Mouse (Mus musculus) erythroblast, embryonic 14.5 days (primary cell): ENCODE results near the gene Tcaf2. TPM values are rescaled to one million over a fixed set of nuclear protein-coding genes. Genes with fewer than 3 reads are reported as not detected.
A peak's percentile ranks its signal among the peaks of the same experiment; 100 is the strongest.

Experiments used
- H3K27me3 ChIP-seq: 2 replicates; pipeline ENCODE4 v1.6.1; 2012; ENCODE audit warnings: inconsistent platforms; ENCODE audit not compliant: control insufficient read depth
- H3K36me3 ChIP-seq: 2 replicates; pipeline ENCODE4 v1.6.1; 2012; ENCODE audit warnings: mild to moderate bottlenecking, inconsistent platforms; ENCODE audit not compliant: control insufficient read depth
- H3K4me1 ChIP-seq: 2 replicates; pipeline ENCODE4 v1.6.1; 2012; ENCODE audit warnings: inconsistent platforms; ENCODE audit not compliant: control insufficient read depth
- H3K4me3 ChIP-seq: replicated peaks from 2 replicates; pipeline ENCODE3; 2012; ENCODE audit warnings: moderate library complexity, mild to moderate bottlenecking, inconsistent platforms
- H3K9me3 ChIP-seq: 2 replicates; pipeline ENCODE4 v1.6.1; 2012; ENCODE audit warnings: low read length, inconsistent platforms, mixed read lengths; ENCODE audit not compliant: control insufficient read depth
- GATA1 ChIP-seq: IDR thresholded peaks from 2 replicates; pipeline ENCODE4 v1.6.1; 2012; ENCODE audit warnings: low read length, inconsistent platforms, mixed read lengths
- TAL1 ChIP-seq: IDR thresholded peaks from 3 replicates; pipeline ENCODE4 v1.6.1; 2012; ENCODE audit warnings: low read length, inconsistent platforms, mixed read lengths
- polyA plus RNA-seq: library from polyadenylated mRNA; stranded (reverse); fragments of >175 nt; gene quantifications from 2 replicates; pipeline ENCODE4 v1.2.3, GENCODE M21; 2012

Tcaf2 gene
- 0.09 TPM in 1 of 2 replicates, not detected in the other for polyA plus RNA-seq

- Histone ChIP-seq H3K36me3 (no peaks in the 10 kb centered on the region), H3K4me3 (peak within 1 kb of the TSS; percentile 16), H3K9me3 (no peaks in the 10 kb centered on the region), H3K4me1 (peaks cover 5% of the 10 kb centered on the region), H3K27me3 (no peaks in the 10 kb centered on the region)
- TF ChIP-seq TAL1 (no peak), GATA1 (no peak)
Observed at GRCm38 (mm10) chr6:42644912-42645549, at the start of gene Tcaf2. Gene Tcaf2 (minus strand): TSS chr6:42645254.

GRCm38 (mm10) chr6:42692517-42693190 lies 47.6 kb upstream of the Tcaf2 start:
- no peak for TF ChIP-seq TAL1
- no peak for TF ChIP-seq GATA1
- H3K27me3 ChIP-seq = no peaks in the 10 kb centered on the region
- peaks cover 23% of the 10 kb centered on the region for H3K4me1 ChIP-seq
- H3K9me3 ChIP-seq = no peaks in the 10 kb centered on the region
- H3K4me3 ChIP-seq = peak overlapping the region; percentile 68
- H3K36me3 ChIP-seq = no peaks in the 10 kb centered on the region

GRCm38 (mm10) chr6:42692154-42692516 lies 47.1 kb upstream of the Tcaf2 start:
- TF ChIP-seq TAL1 = no peak
- TF ChIP-seq GATA1 = no peak
- H3K4me1 ChIP-seq = peaks cover 23% of the 10 kb centered on the region
- H3K4me3 ChIP-seq = peak overlapping the region; percentile 68
- no peaks in the 10 kb centered on the region for H3K36me3 ChIP-seq
- H3K9me3 ChIP-seq = no peaks in the 10 kb centered on the region
- H3K27me3 ChIP-seq = no peaks in the 10 kb centered on the region

GRCm38 (mm10) chr6:42689761-42690160 lies 44.7 kb upstream of the Tcaf2 start:
- Histone ChIP-seq H3K4me1 (peaks cover 23% of the 10 kb centered on the region), H3K36me3 (no peaks in the 10 kb centered on the region), H3K4me3 (no peak overlapping the region), H3K9me3 (no peaks in the 10 kb centered on the region), H3K27me3 (no peaks in the 10 kb centered on the region)
- TF ChIP-seq GATA1 = no peak
- no peak for TF ChIP-seq TAL1

GRCm38 (mm10) chr6:42687907-42688306 lies 42.9 kb upstream of the Tcaf2 start:
- H3K4me3 ChIP-seq = no peak overlapping the region
- peaks cover 22% of the 10 kb centered on the region for H3K4me1 ChIP-seq
- H3K9me3 ChIP-seq = no peaks in the 10 kb centered on the region
- TF ChIP-seq TAL1 (no peak), GATA1 (no peak)
- no peaks in the 10 kb centered on the region for H3K27me3 ChIP-seq
- no peaks in the 10 kb centered on the region for H3K36me3 ChIP-seq

- Histone ChIP-seq H3K4me1 (no peaks in the 10 kb centered on the region), H3K36me3 (peaks cover under 1% of the 10 kb centered on the region; the same call in 1 of the 2 replicates), H3K4me3 (no peak overlapping the region), H3K27me3 (no peaks in the 10 kb centered on the region), H3K9me3 (no peaks in the 10 kb centered on the region)
- TF ChIP-seq TAL1 = no peak
- no peak for TF ChIP-seq GATA1
Observed at GRCm38 (mm10) chr6:42680077-42680476, 35.0 kb upstream of the Tcaf2 start.

GRCm38 (mm10) chr6:42676011-42676410 lies 31.0 kb upstream of the Tcaf2 start:
- H3K27me3 ChIP-seq = no peaks in the 10 kb centered on the region
- H3K4me1 ChIP-seq = no peaks in the 10 kb centered on the region
- peaks cover 4% of the 10 kb centered on the region; the same call in 1 of the 2 replicates for H3K36me3 ChIP-seq
- H3K9me3 ChIP-seq = no peaks in the 10 kb centered on the region
- H3K4me3 ChIP-seq = no peak overlapping the region
- no peak for TF ChIP-seq GATA1
- TF ChIP-seq TAL1 = no peak

DNA sequence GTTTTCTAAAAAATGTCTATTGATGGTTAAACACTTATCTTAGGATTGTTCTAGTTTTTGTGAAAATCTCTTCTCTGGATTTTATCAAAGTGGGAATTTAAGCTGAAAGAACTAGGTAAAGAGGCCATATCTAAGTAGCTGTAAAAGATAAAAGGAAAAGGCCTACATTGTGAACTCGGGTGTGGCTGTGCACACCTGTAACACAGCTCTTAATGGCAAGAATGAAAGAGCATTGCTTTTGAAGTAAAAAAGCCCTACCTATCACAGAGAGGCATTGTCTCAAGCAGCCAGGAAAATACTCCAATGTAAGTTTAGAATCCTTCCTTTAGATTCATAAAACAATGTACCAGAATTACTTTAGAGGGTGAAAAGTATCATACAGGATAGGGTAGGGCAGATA lies 26.7 kb upstream of the Tcaf2 start:
- H3K27me3 ChIP-seq = no peaks in the 10 kb centered on the region
- no peaks in the 10 kb centered on the region for H3K9me3 ChIP-seq
- H3K4me3 ChIP-seq = no peak overlapping the region
- H3K36me3 ChIP-seq = peaks cover 4% of the 10 kb centered on the region; the same call in 1 of the 2 replicates
- no peak for TF ChIP-seq TAL1
- no peak for TF ChIP-seq GATA1
- no peaks in the 10 kb centered on the region for H3K4me1 ChIP-seq

DNA sequence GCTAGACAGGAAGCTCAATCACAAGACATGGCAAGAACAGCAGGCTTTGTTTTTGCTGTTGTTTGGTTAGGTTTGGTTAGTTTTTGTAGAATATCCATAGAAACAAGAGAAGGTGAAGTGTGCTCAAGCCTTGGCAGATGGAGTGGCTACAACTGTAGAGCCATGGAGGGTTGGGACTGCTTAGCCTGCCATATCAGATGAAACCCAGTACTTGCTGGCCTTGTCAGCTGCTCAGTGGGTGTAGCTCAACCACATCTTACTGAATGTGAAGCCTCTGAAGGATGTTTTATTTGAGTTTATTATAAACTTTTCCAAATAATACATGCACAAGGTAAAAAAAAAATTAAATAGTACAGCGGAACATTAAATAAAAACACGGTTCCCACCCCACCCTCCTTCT lies 22.7 kb upstream of the Tcaf2 start:
- no peaks in the 10 kb centered on the region for H3K27me3 ChIP-seq
- TF ChIP-seq TAL1 (no peak), GATA1 (no peak)
- H3K36me3 ChIP-seq = no peaks in the 10 kb centered on the region
- H3K4me1 ChIP-seq = no peaks in the 10 kb centered on the region
- H3K4me3 ChIP-seq = no peak overlapping the region
- no peaks in the 10 kb centered on the region for H3K9me3 ChIP-seq

DNA sequence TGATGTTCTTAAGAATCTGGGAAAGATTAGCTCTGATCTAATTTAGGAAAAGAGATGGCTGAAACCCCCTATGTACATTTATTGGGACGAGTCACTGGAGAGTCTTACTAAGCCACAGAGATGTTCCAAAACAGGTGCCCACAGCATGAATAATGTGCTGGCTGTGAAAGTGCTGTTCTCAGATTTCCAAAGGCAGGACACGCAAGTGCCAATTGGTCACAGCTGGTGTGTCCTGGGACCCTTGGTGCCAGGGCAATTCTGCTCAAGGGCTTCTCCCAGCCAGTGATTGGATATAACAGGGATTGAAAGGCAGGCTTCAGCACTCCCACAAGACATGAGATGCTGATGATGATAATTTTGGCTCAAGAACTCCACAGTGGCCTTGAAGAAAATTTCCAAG lies 16.7 kb upstream of the Tcaf2 start:
- Histone ChIP-seq H3K36me3 (no peaks in the 10 kb centered on the region), H3K4me1 (no peaks in the 10 kb centered on the region), H3K27me3 (no peaks in the 10 kb centered on the region), H3K9me3 (no peaks in the 10 kb centered on the region), H3K4me3 (no peak overlapping the region)
- no peak for TF ChIP-seq TAL1
- TF ChIP-seq GATA1 = no peak
